Mouse (Mus musculus) kidney, postnatal 36 days (tissue): Measurements from ENCODE around the gene Ccdc88c.

Experiments
- DNase-seq, 2 experiments: peaks; one replicate each; pipeline ENCODE4 v3.0.0; 2021 to 2022; ENCODE audit warnings: mixed read lengths in 2 of 2

The Ccdc88c gene

GRCm38 (mm10) chr12:100873612-100874011 lies 155.2 kb downstream of the Ccdc88c start:
- no peak for DNase-seq

DNA sequence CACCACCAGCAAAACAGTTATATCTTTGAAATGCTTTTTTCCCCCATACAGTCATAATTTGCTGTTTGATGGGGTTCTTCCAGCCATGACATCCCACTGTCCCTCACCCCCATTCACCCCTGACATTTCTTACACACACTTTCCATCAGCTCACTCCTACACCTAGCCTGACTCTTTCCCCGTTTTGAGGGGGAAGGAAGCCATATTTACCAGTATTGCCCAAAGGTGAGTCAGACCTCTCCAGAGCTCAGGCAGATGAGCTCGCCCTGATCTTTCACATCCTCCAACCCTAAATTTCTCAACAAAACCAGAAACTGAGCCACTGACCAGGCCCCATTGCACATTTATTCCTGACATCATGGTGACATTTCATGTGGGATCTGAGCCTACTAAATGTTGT lies 157.0 kb downstream of the Ccdc88c start:
- DNase-seq, result no peak

DNA sequence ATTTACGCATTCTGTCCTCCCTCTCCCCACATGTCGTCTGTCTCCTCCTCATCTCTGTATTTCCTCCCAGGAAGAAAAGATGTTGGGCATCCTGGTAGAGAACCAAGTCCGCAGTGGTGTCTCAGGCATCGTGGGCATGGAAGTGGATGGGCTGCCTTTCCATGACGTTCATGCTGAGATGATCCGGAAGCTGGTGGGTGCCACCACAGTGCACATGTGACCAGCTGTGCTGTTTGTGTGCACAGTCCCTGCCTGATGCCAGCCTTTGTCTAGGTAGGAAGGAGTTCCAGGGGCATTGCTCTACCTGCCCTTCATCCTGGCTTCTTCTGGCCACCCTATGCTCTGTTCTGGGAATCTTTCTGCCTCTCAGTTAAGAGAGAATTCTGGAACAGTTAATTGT lies 157.6 kb downstream of the Ccdc88c start:
- DNase-seq, result no peak

- DNase-seq, result no peak
These were observed 160.7 kb downstream of the Ccdc88c start for GRCm38 (mm10) chr12:100868049-100868622.

- no peak for DNase-seq
These were observed 161.8 kb downstream of the Ccdc88c start for GRCm38 (mm10) chr12:100867097-100867496.

DNA sequence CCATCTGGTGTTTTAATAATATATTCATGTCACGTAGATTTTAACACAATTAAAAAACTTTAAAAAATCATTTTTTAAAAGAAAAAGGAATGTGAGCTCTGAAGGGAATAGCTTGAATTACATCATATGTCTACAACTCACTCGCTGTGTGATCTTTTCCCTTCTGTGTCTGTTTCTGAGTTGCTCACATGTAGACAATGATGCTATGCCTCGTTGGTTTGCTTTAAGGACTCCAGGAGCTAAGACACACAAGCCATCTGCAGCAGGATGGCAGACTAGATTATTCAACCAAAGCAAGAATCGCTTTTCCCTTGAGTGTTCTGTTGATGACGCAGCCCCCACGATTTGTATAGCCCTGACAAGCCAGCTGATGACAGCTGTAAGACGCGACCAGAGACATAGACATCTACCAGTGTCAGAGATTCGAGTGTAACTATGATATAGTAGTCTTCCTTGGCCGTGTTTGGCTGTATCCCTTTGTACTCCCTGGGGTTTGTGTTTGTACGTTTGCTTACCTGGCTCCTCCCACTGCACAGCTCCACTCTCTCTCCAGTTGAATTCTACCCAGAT lies 163.3 kb downstream of the Ccdc88c start:
- no peak for DNase-seq

- DNase-seq, result no peak
These were observed 163.8 kb downstream of the Ccdc88c start for GRCm38 (mm10) chr12:100865072-100865471.

DNA sequence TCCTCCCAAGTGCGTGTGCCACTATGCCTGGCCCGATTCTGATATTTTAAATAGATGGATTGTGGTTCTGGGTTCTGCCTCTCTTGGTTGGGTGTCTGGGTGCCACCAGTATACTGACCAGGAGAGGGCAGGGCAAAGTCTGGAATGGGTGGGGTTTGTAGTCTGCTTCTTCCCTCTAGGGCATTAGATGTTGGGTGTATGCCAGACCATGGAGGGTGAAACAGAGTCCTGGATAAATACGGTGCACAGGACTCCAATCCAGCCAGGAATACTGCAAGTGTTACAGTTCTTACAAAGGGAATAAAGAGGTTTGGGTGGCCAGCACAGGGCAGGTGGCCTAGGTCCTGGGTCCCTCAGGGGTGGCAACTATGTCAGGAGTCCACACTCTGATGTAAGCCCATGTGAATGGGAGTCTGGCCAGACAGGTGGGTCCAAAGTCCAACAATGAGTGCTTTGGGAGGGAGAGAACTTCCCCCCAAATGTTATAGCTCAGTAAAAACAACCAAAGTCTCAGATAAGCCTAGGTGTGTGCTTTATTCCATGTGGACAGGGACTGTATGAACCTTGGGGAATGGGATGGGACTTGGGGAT lies 165.9 kb downstream of the Ccdc88c start:
- peak; percentile 76 to 79 for DNase-seq

GRCm38 (mm10) chr12:100862272-100862671 lies 166.6 kb downstream of the Ccdc88c start:
- no peak for DNase-seq
